Comparison of ENCODE assay signal across 10 mouse cellular contexts in genomic region chr8:125560825-125561490, GRCm38 (mm10). TPM values are rescaled to one million over a fixed set of nuclear protein-coding genes. Genes with fewer than 3 reads are reported as not detected.
DNase-seq lines count a peak whose midpoint lies in the region; ATAC-seq and TF ChIP-seq lines count a peak whose summit lies in the region.
"Had no signal": no experiment of that assay in that cellular context is flagged by ENCODE, and none has a peak within 500 bp of the region (broad histone marks: within the 10 kb centered on the region; RNA-seq: fewer than 3 reads in every experiment).

No protein-coding gene starts in this region.

- ATAC-seq in cerebellum, adult (ENCODE audit: insufficient number of reproducible peaks, low FRiP score, low TSS enrichment) = no peak
- ATAC-seq in lung, embryonic 15.5 days (ENCODE audit: borderline replicate concordance, extremely low read depth, low FRiP score, low TSS enrichment) = no peak
- ATAC-seq in common myeloid progenitor, adult 5-6 weeks (replicated peaks; ENCODE audit: low read depth, poor library complexity, severe bottlenecking) = peak; percentile 79
- ATAC-seq: midbrain, embryonic 15.5 days had no signal

- TF ChIP-seq POLR2A in thymus, adult 2 months (IDR thresholded peaks at IDR 0.05; ENCODE audit: control insufficient read depth, extremely low read depth, insufficient read depth, low read length, poor library complexity) = no peak

- no peak overlapping the region for H3K4me2 ChIP-seq in lung, embryonic 15.5 days
- H3K4me2 ChIP-seq: midbrain, embryonic 15.5 days had no signal

- no peaks in the 10 kb centered on the region for H3K27me3 ChIP-seq in lung, embryonic 15.5 days
- H3K27me3 ChIP-seq in thymus, adult 2 months (ENCODE audit: control insufficient read depth, insufficient read depth, low read length) = no peaks in the 10 kb centered on the region
- H3K27me3 ChIP-seq: midbrain, embryonic 15.5 days had no signal

- no peaks in the 10 kb centered on the region for H3K36me3 ChIP-seq in lung, embryonic 15.5 days
- H3K36me3 ChIP-seq in thymus, adult 2 months (ENCODE audit: control insufficient read depth, insufficient read depth, low read length) = no peaks in the 10 kb centered on the region
- H3K36me3 ChIP-seq: midbrain, embryonic 15.5 days had no signal

- WGBS in lung, embryonic 15.5 days = 69% methylated on average over 11 of the region's 11 CpGs
- WGBS in thymus, adult 2 months = 40% methylated on average over 11 of the region's 11 CpGs

- peak; percentile 31 for DNase-seq in cerebellum, adult 11 months
- no peak for DNase-seq in lung, postnatal 4 days
- DNase-seq in thymus, adult 2 months = peak; percentile 33
- no peak for DNase-seq in spleen, adult 18-20 months
- no peak for DNase-seq in layer of hippocampus, adult 8-10 months (ENCODE audit: low spot score in 2 of 2)
- DNase-seq: gastrocnemius, postnatal 36 days had no signal

- H3K27ac ChIP-seq in lung, embryonic 15.5 days = peak overlapping the region; percentile 48
- H3K27ac ChIP-seq in thymus, adult 2 months (ENCODE audit: control insufficient read depth, insufficient read depth, low read length) = no peak overlapping the region

- no peaks in the 10 kb centered on the region for H3K9me3 ChIP-seq in lung, embryonic 15.5 days
- H3K9me3 ChIP-seq: midbrain, embryonic 15.5 days had no signal

- H3K9ac ChIP-seq in lung, embryonic 15.5 days = no peak overlapping the region

- peaks cover 76% of the 10 kb centered on the region for H3K4me1 ChIP-seq in lung, embryonic 15.5 days
- H3K4me1 ChIP-seq in thymus, adult 2 months (replicated peaks; ENCODE audit: control insufficient read depth, insufficient read depth, low read length) = peaks cover 41% of the 10 kb centered on the region

- H3K4me3 ChIP-seq in lung, embryonic 15.5 days = no peak overlapping the region
- H3K4me3 ChIP-seq in thymus, adult 2 months (ENCODE audit: control insufficient read depth, insufficient read depth, low read length) = no peak overlapping the region
- H3K4me3 ChIP-seq: midbrain, embryonic 15.5 days had no signal

- no peak for TF ChIP-seq CTCF in thymus, adult 2 months (IDR thresholded peaks at IDR 0.05; ENCODE audit: borderline replicate concordance, control insufficient read depth, extremely low read depth, insufficient read depth, low read length, poor library complexity)

RNA-seq across cellular contexts. Expression of gene Sipa1l2, which starts 8.7 kb away (rescaled TPM):
- 13.4 and 15.6 TPM in 2 replicates for polyA plus RNA-seq in lung, embryonic 15.5 days (2015; fragmentation: Nextera tagmentation; extraction: Ambion mirVana)
- 0.53 and 1.1 TPM in 2 replicates for total RNA-seq in common myeloid progenitor, adult 5-6 weeks (2017)
- 10.9 and 11.7 TPM in 2 replicates for polyA plus RNA-seq in thymus, adult 2 months (2012; rRNA removed)
- total RNA-seq in layer of hippocampus, adult 8-10 months (2022) = 10 to 100 TPM; 55.3 to 61.5 (median 58.6) TPM

Comparison
In these comparisons a context has a peak if more than half of its experiments do, and no peak if none do; other contexts are left out.
1. DNase-seq: peak in cerebellum, adult 11 months (single experiment) and thymus, adult 2 months (single experiment); none in lung, postnatal 4 days (0 of 2), spleen, adult 18-20 months (0 of 2) and layer of hippocampus, adult 8-10 months (0 of 2).
2. RNA of gene Sipa1l2, which starts 8.7 kb away (total RNA-seq): 55.3 to 61.5 TPM in layer of hippocampus, adult 8-10 months; 0.53 to 1.1 TPM in common myeloid progenitor, adult 5-6 weeks; every median in the first group is over 10 times any median in the second.